Mouse (Mus musculus) limb, embryonic 11.5 days (tissue): ENCODE results near the gene Shisal1. TPM values are rescaled to one million over a fixed set of nuclear protein-coding genes. Genes with fewer than 3 reads are reported as not detected.

Experiments used
- ATAC-seq: fragments of 200-750 bp; cut with Nextera tagmentation; 2 replicates; pipeline ENCODE4 v1.8.0; 2017; ENCODE audit warnings: low read depth; ENCODE audit not compliant: insufficient number of reproducible peaks, low FRiP score, low TSS enrichment
- DNase-seq: peaks from one replicate; pipeline ENCODE4 v3.0.0-alpha.2; 2015; ENCODE audit warnings: low spot score
- H3K27ac ChIP-seq: fragments of 300-500 bp; sonication (generic); replicated peaks from 2 replicates; pipeline ENCODE4 v1.5.1; 2014; ENCODE audit warnings: low read depth, mild to moderate bottlenecking, low read length
- H3K27me3 ChIP-seq: fragments of 300-500 bp; sonication (generic); 2 replicates; pipeline ENCODE4 v1.6.1; 2014; ENCODE audit warnings: mild to moderate bottlenecking, low read length, mixed read lengths; ENCODE audit not compliant: control insufficient read depth, insufficient read depth
- H3K36me3 ChIP-seq: fragments of 300-500 bp; sonication (generic); 2 replicates; pipeline ENCODE4 v1.6.1; 2014; ENCODE audit warnings: mild to moderate bottlenecking, low read length, moderate library complexity, mixed read lengths; ENCODE audit not compliant: control insufficient read depth, insufficient read depth
- H3K4me1 ChIP-seq: fragments of 300-500 bp; sonication (generic); 2 replicates; pipeline ENCODE4 v1.6.1; 2014; ENCODE audit warnings: low read length, mixed read lengths; ENCODE audit not compliant: control insufficient read depth, insufficient read depth
- H3K4me2 ChIP-seq: fragments of 300-500 bp; sonication (generic); 2 replicates; pipeline ENCODE4 v1.6.1; 2014; ENCODE audit warnings: low read depth, mild to moderate bottlenecking, moderate library complexity; ENCODE audit not compliant: severe bottlenecking
- H3K4me3 ChIP-seq: fragments of 300-500 bp; sonication (generic); 2 replicates; pipeline ENCODE4 v1.5.1; 2014; ENCODE audit warnings: low read depth, low read length
- H3K9ac ChIP-seq: fragments of 300-500 bp; sonication (generic); 2 replicates; pipeline ENCODE4 v1.6.1; 2014; ENCODE audit warnings: mild to moderate bottlenecking, low read length
- H3K9me3 ChIP-seq: fragments of 300-500 bp; sonication (generic); 2 replicates; pipeline ENCODE4 v1.6.1; 2016; ENCODE audit warnings: low read length; ENCODE audit not compliant: control insufficient read depth
- WGBS: fragments of 180-500 bp; shearing (Covaris S2); extraction: QIAGEN DNeasy Blood & Tissue Kit; methylation state at CpG from one replicate; pipeline ENCODE4 v1.1.7; 2014; 5-methylcytosine and 5-hydroxymethylcytosine counted together
- polyA plus RNA-seq: library from polyadenylated mRNA; unstranded; fragments of >200 nt; fragmentation: Nextera tagmentation; extraction: Ambion mirVana; gene quantifications from 2 replicates; pipeline ENCODE4 v1.2.1, GENCODE M21; 2014

Gene Shisal1
- polyA plus RNA-seq, 1 experiment from 2014 or later, result 0.36 TPM

DNA sequence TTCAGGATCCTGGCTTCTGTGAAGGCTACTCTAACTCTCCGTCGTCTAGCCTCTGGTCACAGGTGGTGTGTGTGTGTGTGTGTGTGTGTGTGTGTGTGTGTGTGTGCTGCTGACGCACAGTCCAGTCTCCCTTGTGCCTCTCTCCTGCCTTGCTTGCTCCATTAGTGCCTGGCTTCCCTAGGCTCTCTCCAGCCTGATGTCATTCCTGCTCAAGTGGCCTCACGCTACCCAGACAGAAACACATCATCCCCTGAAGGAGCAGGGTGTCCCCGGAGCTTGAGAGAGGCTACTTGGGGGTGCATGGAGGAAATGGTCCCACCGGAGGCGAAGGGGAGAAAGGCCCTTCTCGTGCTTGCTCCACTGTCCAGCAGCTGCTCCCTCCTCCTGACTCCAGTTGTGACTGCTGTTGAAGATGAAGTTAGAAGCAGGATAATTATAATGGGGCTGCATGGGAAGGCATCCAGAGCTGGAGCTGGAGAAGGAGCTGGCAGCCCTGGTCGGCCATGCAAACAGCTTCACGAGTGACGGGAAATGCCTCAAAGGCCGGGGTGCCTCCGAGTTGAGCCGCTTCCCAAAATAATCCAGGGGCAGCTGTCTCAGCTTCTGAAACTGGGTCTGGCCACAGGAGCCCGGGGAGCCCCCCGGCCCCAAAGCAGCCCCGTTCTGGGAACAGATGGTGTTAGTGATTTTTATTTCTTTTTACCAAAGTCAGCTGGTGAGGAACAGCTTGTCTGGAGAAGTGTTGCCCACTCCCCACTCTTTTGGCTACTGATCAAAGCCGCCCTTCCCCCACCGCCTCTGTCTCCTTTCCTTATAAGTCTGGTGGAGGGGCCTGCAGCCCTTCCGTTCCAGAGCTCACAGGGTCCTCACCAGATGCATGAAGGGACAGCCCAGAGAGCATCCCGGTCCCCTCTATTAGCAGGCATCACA lies 94.7 kb downstream of the Shisal1 start:
- H3K9ac ChIP-seq, result no peak overlapping the region
- no peaks in the 10 kb centered on the region for H3K9me3 ChIP-seq
- ATAC-seq (no peak), DNase-seq (peak; percentile 27)
- 55% methylated on average over 21 of the region's 21 CpGs for WGBS
- H3K4me1 ChIP-seq, result no peaks in the 10 kb centered on the region
- H3K27ac ChIP-seq, result no peak overlapping the region
- no peak overlapping the region for H3K4me3 ChIP-seq
- H3K27me3 ChIP-seq, result no peaks in the 10 kb centered on the region
- no peaks in the 10 kb centered on the region for H3K36me3 ChIP-seq
- H3K4me2 ChIP-seq, result no peak overlapping the region

DNA sequence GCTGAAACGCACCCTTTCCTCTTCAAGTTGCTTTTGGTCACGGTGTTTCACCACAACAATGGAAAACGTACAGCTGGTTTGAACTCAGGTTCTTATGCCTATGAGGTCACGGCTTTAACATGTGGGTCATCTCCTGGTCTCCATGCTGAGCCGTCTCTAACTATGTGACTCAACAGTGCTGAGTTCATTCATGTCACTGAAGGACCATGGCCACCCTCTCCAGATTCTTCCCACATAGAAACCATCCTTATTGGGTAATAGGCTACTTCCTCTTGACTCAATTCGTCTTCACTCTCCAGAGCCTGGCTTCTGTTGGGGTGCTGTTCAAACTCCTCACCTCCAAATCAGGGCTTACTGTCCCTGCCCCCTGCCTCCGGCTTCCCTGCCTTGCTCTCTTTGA lies 95.6 kb downstream of the Shisal1 start:
- no peak overlapping the region for H3K9ac ChIP-seq
- no peaks in the 10 kb centered on the region for H3K9me3 ChIP-seq
- H3K27ac ChIP-seq, result no peak overlapping the region
- 87% methylated on average over 7 of the region's 7 CpGs for WGBS
- no peak for DNase-seq
- no peaks in the 10 kb centered on the region for H3K4me1 ChIP-seq
- H3K36me3 ChIP-seq, result no peaks in the 10 kb centered on the region
- no peak for ATAC-seq
- no peaks in the 10 kb centered on the region for H3K27me3 ChIP-seq
- no peak overlapping the region for H3K4me3 ChIP-seq
- H3K4me2 ChIP-seq, result no peak overlapping the region

DNA sequence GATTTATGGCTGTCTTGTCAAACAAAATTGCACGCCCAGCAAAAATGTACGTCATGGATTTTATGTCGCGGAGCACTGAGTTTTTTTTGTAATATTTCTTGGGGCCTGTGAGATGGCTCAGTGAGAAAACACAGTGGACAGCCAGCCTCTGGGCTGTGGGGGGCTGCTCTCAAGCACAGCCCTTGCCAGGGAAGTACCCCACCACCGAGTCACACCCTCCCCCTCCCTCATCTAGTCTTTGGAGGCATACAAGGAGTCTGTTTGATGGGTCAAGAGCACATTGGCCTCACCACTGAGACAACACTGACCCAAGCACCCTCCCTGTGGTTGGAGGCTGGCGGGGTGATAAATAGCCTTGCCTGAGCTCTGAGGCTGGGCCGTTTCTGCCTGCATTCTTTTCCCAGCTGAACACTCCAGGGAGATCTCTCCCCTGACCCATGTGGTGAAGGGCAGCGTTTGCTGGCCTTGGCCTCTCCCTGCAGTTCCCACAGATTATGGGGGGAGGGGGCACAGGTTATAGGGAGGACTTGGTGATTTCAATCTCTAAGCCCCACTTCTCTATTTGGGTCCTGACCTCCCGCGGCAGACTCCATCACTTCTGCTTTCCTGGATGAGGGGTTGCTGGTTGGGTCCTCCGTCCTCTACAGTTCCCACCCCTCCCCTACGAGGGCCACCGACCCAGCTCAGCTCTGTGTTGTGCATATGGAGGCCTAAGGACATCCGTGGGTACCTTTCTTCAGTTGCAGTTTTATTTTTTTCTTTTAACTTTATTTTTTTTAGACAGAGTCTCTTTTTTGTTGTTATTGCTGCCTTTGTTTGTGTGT lies 96.8 kb downstream of the Shisal1 start:
- 59% methylated on average over 14 of the region's 14 CpGs for WGBS
- H3K27me3 ChIP-seq, result no peaks in the 10 kb centered on the region
- ATAC-seq, result no peak
- no peaks in the 10 kb centered on the region for H3K36me3 ChIP-seq
- no peak overlapping the region for H3K27ac ChIP-seq
- no peak overlapping the region for H3K9ac ChIP-seq
- no peak overlapping the region for H3K4me2 ChIP-seq
- DNase-seq, result no peak
- H3K4me1 ChIP-seq, result no peaks in the 10 kb centered on the region
- H3K4me3 ChIP-seq, result no peak overlapping the region
- no peaks in the 10 kb centered on the region for H3K9me3 ChIP-seq

- DNase-seq (no peak), ATAC-seq (no peak)
- Histone ChIP-seq H3K4me3 (no peak overlapping the region), H3K27me3 (no peaks in the 10 kb centered on the region), H3K4me2 (no peak overlapping the region), H3K9ac (no peak overlapping the region), H3K9me3 (no peaks in the 10 kb centered on the region), H3K27ac (no peak overlapping the region), H3K36me3 (no peaks in the 10 kb centered on the region), H3K4me1 (peaks cover 3% of the 10 kb centered on the region)
- WGBS, result 90% methylated on average over 4 of the region's 4 CpGs
Observed at GRCm38 (mm10) chr15:84348769-84349168, 98.1 kb downstream of the Shisal1 start.

DNA sequence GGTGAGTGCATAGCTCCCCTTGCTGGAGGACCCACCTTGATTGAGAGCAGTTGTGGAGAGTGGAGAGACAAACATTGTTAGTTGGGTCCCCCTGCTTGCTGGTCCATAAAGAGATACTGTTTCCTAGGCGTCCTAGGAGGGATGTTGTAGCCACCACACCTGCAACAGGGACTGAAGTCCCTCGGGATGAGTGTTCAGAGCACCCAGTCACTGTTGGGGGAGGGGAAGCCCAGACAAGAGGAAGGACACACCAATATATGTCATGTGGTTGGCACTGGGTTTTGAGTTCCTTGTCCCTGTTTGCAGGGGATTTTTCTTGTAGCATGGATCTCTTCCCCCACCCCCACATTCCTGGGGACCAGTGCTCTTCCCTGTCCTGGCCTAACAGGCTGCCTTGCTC lies 106.0 kb downstream of the Shisal1 start:
- H3K4me1 ChIP-seq, result peaks cover 3% of the 10 kb centered on the region
- H3K4me2 ChIP-seq, result no peak overlapping the region
- H3K36me3 ChIP-seq, result no peaks in the 10 kb centered on the region
- H3K27me3 ChIP-seq, result no peaks in the 10 kb centered on the region
- no peak for DNase-seq
- no peak overlapping the region for H3K4me3 ChIP-seq
- 54% methylated on average over 2 of the region's 2 CpGs for WGBS
- no peak overlapping the region for H3K27ac ChIP-seq
- ATAC-seq, result no peak
- no peak overlapping the region for H3K9ac ChIP-seq
- H3K9me3 ChIP-seq, result no peaks in the 10 kb centered on the region

GRCm38 (mm10) chr15:84337599-84337998 lies 109.3 kb downstream of the Shisal1 start:
- no peak overlapping the region for H3K27ac ChIP-seq
- no peaks in the 10 kb centered on the region for H3K9me3 ChIP-seq
- no peaks in the 10 kb centered on the region for H3K27me3 ChIP-seq
- H3K36me3 ChIP-seq, result no peaks in the 10 kb centered on the region
- no peak for DNase-seq
- no peak overlapping the region for H3K4me2 ChIP-seq
- 83% methylated on average over 5 of the region's 5 CpGs for WGBS
- no peak overlapping the region for H3K4me3 ChIP-seq
- H3K9ac ChIP-seq, result no peak overlapping the region
- ATAC-seq, result no peak
- H3K4me1 ChIP-seq, result no peaks in the 10 kb centered on the region

GRCm38 (mm10) chr15:84336281-84336817 lies 110.5 kb downstream of the Shisal1 start:
- Histone ChIP-seq H3K4me1 (no peaks in the 10 kb centered on the region), H3K36me3 (no peaks in the 10 kb centered on the region), H3K9me3 (no peaks in the 10 kb centered on the region), H3K4me3 (no peak overlapping the region), H3K27me3 (no peaks in the 10 kb centered on the region), H3K9ac (no peak overlapping the region), H3K4me2 (no peak overlapping the region), H3K27ac (no peak overlapping the region)
- DNase-seq, result peak; percentile 39
- ATAC-seq, result no peak
- WGBS, result 51% methylated on average over 12 of the region's 12 CpGs

- 79% methylated on average over 4 of the region's 4 CpGs for WGBS
- no peak for DNase-seq
- no peak overlapping the region for H3K27ac ChIP-seq
- no peak overlapping the region for H3K4me3 ChIP-seq
- no peaks in the 10 kb centered on the region for H3K36me3 ChIP-seq
- no peak for ATAC-seq
- H3K9ac ChIP-seq, result no peak overlapping the region
- H3K4me1 ChIP-seq, result no peaks in the 10 kb centered on the region
- no peaks in the 10 kb centered on the region for H3K9me3 ChIP-seq
- no peak overlapping the region for H3K4me2 ChIP-seq
- H3K27me3 ChIP-seq, result no peaks in the 10 kb centered on the region
Observed at GRCm38 (mm10) chr15:84331066-84331612, 115.8 kb downstream of the Shisal1 start.
